22 mouse cellular contexts compared by ENCODE assay signal in the genomic region with DNA sequence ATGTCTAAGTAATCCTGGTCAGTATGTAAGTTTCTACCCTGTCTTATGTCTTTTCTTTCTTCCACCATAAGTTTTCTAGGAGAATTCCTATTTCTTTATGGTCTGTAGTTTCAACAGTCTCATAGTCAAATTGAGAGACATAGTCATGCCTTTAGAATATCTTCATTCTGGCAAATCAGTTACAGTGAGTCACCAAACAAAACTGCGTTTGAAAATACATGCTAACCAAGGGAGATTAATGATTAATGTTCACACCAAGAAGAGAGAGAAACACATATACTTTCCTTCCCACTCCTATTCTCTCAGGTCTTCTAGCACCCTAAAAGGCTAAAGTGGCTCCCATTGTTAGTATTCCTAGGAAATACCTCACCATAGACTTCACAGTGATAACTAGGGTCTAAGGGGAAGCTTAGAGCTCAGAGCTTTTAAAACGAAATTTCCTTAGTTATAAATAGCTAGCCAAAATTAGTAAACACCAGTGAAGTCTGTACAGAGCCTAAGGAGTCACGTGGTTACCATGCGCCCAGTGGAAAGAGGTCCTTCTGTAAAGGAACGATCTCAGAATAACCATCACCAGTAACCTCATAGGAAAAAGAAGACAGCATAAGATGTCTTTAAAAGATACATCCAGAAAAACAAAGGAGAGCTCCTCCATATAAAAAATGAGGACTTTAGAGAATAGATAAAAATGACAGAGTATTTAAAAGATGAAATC.
"Had no signal": no experiment of that assay in that cellular context is flagged by ENCODE, and none has a peak within 500 bp of the region (broad histone marks: within the 10 kb centered on the region; RNA-seq: fewer than 3 reads in every experiment).

No protein-coding gene starts in this region.

- DNase-seq: gastrocnemius, adult 2 months; gastrocnemius, postnatal 10 days; gastrocnemius, postnatal 25 days; heart, adult 18-20 months; heart, postnatal 10 days; kidney, postnatal 14 days; kidney, postnatal 36 days; layer of hippocampus, adult 9-11 months; layer of hippocampus, postnatal 36 days; liver; liver, embryonic 13.5 days; liver, postnatal 0 days had no signal

- H3K27me3 ChIP-seq: heart, embryonic 12.5 days; hindbrain, embryonic 13.5 days; hindbrain, embryonic 15.5 days; limb, embryonic 12.5 days; liver, embryonic 13.5 days; liver, embryonic 15.5 days had no signal

- H3K4me1 ChIP-seq: heart, embryonic 10.5 days; heart, embryonic 12.5 days; hindbrain, embryonic 13.5 days; hindbrain, embryonic 15.5 days; liver, embryonic 13.5 days; liver, embryonic 15.5 days had no signal

- H3K9ac ChIP-seq: heart, embryonic 12.5 days; hindbrain, embryonic 13.5 days; hindbrain, embryonic 15.5 days; limb, embryonic 12.5 days; liver, embryonic 13.5 days; liver, embryonic 15.5 days; liver, postnatal 0 days had no signal

- H3K36me3 ChIP-seq: heart, embryonic 10.5 days; heart, embryonic 12.5 days; hindbrain, embryonic 13.5 days; hindbrain, embryonic 15.5 days; limb, embryonic 10.5 days; limb, embryonic 12.5 days; liver, embryonic 13.5 days; liver, embryonic 15.5 days had no signal

- H3K4me3 ChIP-seq: gastrocnemius, adult 2 months; heart, embryonic 10.5 days; heart, embryonic 12.5 days; hindbrain, embryonic 13.5 days; hindbrain, embryonic 15.5 days; limb, embryonic 10.5 days; limb, embryonic 12.5 days; liver, embryonic 13.5 days; liver, embryonic 15.5 days had no signal

- H3K27ac ChIP-seq: gastrocnemius, adult 2 months; heart, embryonic 10.5 days; hindbrain, embryonic 13.5 days; hindbrain, embryonic 15.5 days; hindbrain, postnatal 0 days; limb, embryonic 12.5 days; liver, embryonic 13.5 days; liver, embryonic 15.5 days had no signal

- H3K4me2 ChIP-seq: heart, embryonic 12.5 days; hindbrain, embryonic 13.5 days; hindbrain, embryonic 15.5 days; limb, embryonic 12.5 days; liver, embryonic 11.5 days; liver, embryonic 13.5 days; liver, embryonic 15.5 days had no signal

- H3K9me3 ChIP-seq: heart, embryonic 10.5 days; heart, embryonic 12.5 days; hindbrain, embryonic 13.5 days; hindbrain, embryonic 15.5 days; limb, embryonic 10.5 days; limb, embryonic 12.5 days; liver, embryonic 13.5 days; liver, embryonic 15.5 days had no signal

- ATAC-seq: hindbrain, postnatal 0 days; intestine, embryonic 16.5 days; liver, postnatal 0 days had no signal
